Mouse (Mus musculus): ENCODE measurements at regions not wholly inside any gene's neighbourhood (a gene's known extent, or its start where the extent isn't known, plus 50 kb on each side); places are given as distances from the start of the nearest gene placed in this dataset.

GRCm38 (mm10) chr12:35863141-35863540 is 62.3 kb upstream of the Agr3 start:
- DNase-seq (ENCODE audit: low read depth, low spot score), result no peak

GRCm38 (mm10) chr12:35853159-35853558 is 72.3 kb upstream of the Agr3 start:
- DNase-seq (ENCODE audit: low read depth, low spot score), result no peak

- DNase-seq (ENCODE audit: low read depth, low spot score), result no peak
These were observed 78.4 kb upstream of the Agr3 start for GRCm38 (mm10) chr12:35846905-35847610.

- DNase-seq (ENCODE audit: low read depth, low spot score), result no peak
These were observed 88.5 kb upstream of the Agr3 start for GRCm38 (mm10) chr12:35836946-35837345.

GRCm38 (mm10) chr12:35833285-35833684 is 92.1 kb upstream of the Agr3 start:
- no peak for DNase-seq (ENCODE audit: low read depth, low spot score)

GRCm38 (mm10) chr12:35831922-35832512 is 93.4 kb upstream of the Agr3 start:
- DNase-seq (ENCODE audit: low read depth, low spot score), result no peak

GRCm38 (mm10) chr12:35831268-35831667 is 94.2 kb upstream of the Agr3 start:
- DNase-seq (ENCODE audit: low read depth, low spot score), result peak; percentile 77

- no peak for DNase-seq (ENCODE audit: low read depth, low spot score)
These were observed 97.6 kb upstream of the Agr3 start for GRCm38 (mm10) chr12:35827797-35828196.

GRCm38 (mm10) chr12:35826990-35827389 is 98.4 kb upstream of the Agr3 start:
- no peak for DNase-seq (ENCODE audit: low read depth, low spot score)

GRCm38 (mm10) chr12:35824587-35824987 is 100.8 kb upstream of the Agr3 start:
- DNase-seq (ENCODE audit: low read depth, low spot score), result no peak

- DNase-seq (ENCODE audit: low read depth, low spot score), result peak; percentile 81
These were observed 126.2 kb upstream of the Agr3 start for GRCm38 (mm10) chr12:35799261-35799660.

- DNase-seq (ENCODE audit: low read depth, low spot score), result no peak
These were observed 150.0 kb upstream of the Agr3 start for GRCm38 (mm10) chr12:35775396-35775795.

GRCm38 (mm10) chr12:35770387-35771024 is 154.9 kb upstream of the Agr3 start:
- peak; percentile 61 for DNase-seq (ENCODE audit: low read depth, low spot score)

GRCm38 (mm10) chr12:35758916-35759315 is 166.5 kb upstream of the Agr3 start:
- DNase-seq (ENCODE audit: low read depth, low spot score), result no peak

GRCm38 (mm10) chr12:35755159-35755558 is 170.3 kb upstream of the Agr3 start:
- peak; percentile 46 for DNase-seq (ENCODE audit: low read depth, low spot score)

GRCm38 (mm10) chr12:35747997-35748396 is 177.4 kb upstream of the Agr3 start:
- DNase-seq (ENCODE audit: low read depth, low spot score), result no peak

- no peak for DNase-seq (ENCODE audit: low read depth, low spot score)
These were observed 178.6 kb upstream of the Agr3 start for GRCm38 (mm10) chr12:35746691-35747299.

GRCm38 (mm10) chr12:35742729-35743128 is 182.7 kb upstream of the Agr3 start:
- no peak for DNase-seq (ENCODE audit: low read depth, low spot score)

- DNase-seq (ENCODE audit: low read depth, low spot score), result no peak
These were observed 189.0 kb upstream of the Agr3 start for GRCm38 (mm10) chr12:35736427-35736826.

- DNase-seq (ENCODE audit: low read depth, low spot score), result no peak
These were observed 190.4 kb upstream of the Agr3 start for GRCm38 (mm10) chr12:35735002-35735401.

GRCm38 (mm10) chr12:35734371-35734770 is 191.0 kb upstream of the Agr3 start:
- DNase-seq (ENCODE audit: low read depth, low spot score), result no peak

- no peak for DNase-seq (ENCODE audit: low read depth, low spot score)
These were observed 191.8 kb upstream of the Agr3 start for GRCm38 (mm10) chr12:35733580-35733979.

GRCm38 (mm10) chr12:35725910-35726309 is 191.1 kb upstream of the Ahr start:
- DNase-seq (ENCODE audit: low read depth, low spot score), result no peak

Data from CD4-positive, CD25-positive, alpha-beta regulatory T cell, adult 2 months (primary cell).